Mouse (Mus musculus): ENCODE results near the gene Ttc30b.

GRCm38 (mm10) chr2:75915040-75915439, 23.3 kb downstream of the Ttc30b start:
- no peak for TF ChIP-seq CTCF (IDR thresholded peaks at IDR 0.05)
- TF ChIP-seq EP300 (IDR thresholded peaks at IDR 0.05), result no peak

Data from lung, postnatal 0 days (tissue).